Mouse (Mus musculus) cerebellum, postnatal 25 days (tissue): ENCODE measurements at regions not wholly inside any gene's neighbourhood (a gene's known extent, or its start where the extent isn't known, plus 50 kb on each side); places are given as distances from the start of the nearest gene placed in this dataset.

Experiments used
- DNase-seq, 2 experiments: peaks; one replicate each; pipeline ENCODE4 v3.0.0; 2021; ENCODE audit warnings: mixed read lengths in 2 of 2

DNA sequence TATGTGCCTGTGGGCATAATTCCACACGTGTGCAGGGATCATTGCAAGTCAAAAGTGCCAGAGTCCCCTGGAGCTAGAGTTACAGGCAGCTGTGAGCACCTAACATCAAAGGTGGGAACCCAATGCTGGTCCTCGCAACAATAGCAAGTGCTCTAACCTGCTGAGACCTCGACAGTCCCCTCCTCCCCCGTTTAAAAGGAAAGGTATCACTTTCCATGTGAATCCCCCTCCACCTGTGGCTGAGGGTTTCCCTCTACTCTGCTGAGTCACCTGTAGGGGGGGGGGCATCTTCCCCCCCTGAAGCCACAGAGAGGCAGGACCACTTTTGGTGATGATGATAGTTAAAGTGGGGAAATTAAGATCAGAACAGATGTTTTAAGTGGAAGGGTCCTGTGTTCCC is 133.4 kb upstream of the Foxn2 start:
- no peak for DNase-seq

DNA sequence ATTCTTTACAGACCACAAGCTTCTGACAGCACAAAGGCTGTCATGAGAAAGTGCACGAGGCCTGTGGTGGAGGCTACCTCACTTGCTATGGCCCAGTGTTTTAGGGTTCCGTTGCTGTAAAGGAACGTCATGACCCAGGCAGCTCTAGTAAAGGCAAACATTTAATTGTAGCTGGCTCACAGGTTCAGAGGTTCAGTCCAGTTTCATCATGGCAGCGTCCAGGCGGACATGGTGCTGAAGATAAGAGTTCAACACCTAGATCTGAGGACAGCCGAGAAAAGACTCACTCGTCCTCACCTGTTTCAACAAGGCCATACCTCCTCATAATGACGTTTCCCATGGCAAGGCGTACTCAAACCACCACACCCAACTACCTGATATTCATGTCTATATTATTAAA is 132.7 kb upstream of the Foxn2 start:
- no peak for DNase-seq

- peak in 1 of 2 experiments; percentile 44 for DNase-seq
Measured at GRCm38 (mm10) chr17:88312876-88313275, 127.6 kb upstream of the Foxn2 start.

- DNase-seq, result peak; percentile 40 to 47
Measured at GRCm38 (mm10) chr17:88316213-88316967, 124.1 kb upstream of the Foxn2 start.

DNA sequence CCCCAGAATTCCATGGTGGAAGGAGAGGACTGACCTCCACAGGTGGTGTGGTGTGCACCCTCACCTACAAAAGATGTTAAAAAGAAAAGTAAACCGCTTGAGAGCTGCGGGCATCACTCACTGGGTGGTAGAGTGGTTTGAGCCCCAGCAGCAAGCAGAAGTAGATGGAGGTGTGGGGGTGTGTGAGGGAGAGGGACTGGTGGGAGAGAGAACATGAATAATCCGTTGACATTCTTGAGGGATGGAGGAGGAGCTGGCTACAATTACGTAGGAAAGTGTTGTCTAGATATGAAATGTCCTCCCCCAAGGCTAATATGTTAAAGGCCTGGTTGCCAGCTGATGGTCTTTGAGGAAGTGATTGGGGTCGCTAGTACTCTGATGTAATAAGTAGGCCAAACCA is 123.2 kb upstream of the Foxn2 start:
- no peak for DNase-seq

DNA sequence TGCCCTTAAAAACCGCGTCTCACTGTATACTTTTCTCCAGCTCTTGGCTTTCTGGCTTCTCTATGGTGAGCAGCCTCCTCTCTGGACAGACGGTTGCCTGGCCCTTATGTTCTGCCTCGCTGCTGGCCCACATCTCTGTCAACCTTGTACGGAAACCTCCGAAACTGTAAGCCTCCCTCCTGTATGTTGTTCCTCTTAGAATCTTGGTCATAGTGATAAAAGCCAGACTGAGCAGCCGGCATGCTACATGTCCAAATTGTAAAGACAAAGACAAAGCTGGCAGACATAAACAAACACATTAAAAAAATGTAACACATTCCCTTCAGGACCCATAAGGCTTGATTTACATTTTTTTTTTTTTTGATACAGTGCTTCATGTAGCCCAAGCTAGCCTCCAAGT is 122.7 kb upstream of the Foxn2 start:
- no peak for DNase-seq

- no peak for DNase-seq
Measured at GRCm38 (mm10) chr17:88318207-88318791, 122.2 kb upstream of the Foxn2 start.

DNA sequence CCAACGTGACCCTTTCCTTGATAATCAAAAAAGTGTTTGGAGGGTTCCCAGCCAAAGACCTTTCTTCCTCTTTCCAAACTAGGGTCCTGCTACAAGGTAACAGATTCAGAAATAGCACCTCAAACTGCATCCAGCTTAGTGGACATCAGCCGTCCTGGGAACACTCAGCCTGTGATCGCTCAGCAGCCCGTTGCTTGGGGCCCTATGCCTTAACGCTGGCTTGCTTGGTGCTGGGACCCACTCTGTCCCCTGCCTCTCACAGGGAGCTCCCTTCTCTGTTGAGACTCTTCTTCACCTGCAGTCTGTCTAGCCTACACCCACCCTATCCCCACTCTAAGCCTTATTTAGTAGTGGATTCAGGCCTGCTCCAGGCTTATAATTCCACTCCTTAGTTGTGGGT is 121.6 kb upstream of the Foxn2 start:
- DNase-seq, result no peak

GRCm38 (mm10) chr17:88320686-88321085 is 119.8 kb upstream of the Foxn2 start:
- peak; percentile 44 to 57 for DNase-seq

DNA sequence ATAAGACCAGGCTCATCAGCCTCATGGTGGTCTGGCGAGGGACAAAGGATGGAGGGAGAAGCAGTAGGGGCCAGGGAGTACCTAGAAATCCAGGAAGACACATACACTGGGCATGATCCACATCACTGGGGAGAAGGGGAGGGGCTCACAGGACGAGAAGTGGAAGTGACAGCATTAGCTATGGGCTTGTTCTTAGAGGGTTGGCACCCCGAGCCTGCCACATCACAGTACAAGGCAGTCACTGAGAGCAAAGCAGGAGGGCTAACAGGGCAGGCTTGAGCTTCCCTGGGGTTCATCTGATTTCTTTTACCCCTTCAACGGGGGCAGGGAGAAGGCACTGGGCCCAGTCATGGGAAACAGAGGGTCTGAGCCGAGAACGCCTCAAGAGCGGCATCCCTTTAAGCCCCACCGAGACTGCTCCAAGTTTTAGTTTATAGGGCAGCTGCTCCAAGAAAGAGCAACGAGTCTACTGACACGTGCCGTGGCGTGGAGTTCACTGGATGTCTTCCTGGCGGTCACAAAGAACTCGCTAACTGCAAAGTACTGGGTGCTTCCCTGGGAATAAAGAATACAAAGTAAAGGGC is 115.1 kb upstream of the Foxn2 start:
- no peak for DNase-seq

- no peak for DNase-seq
Measured at GRCm38 (mm10) chr17:88325910-88326739, 114.4 kb upstream of the Foxn2 start.

DNA sequence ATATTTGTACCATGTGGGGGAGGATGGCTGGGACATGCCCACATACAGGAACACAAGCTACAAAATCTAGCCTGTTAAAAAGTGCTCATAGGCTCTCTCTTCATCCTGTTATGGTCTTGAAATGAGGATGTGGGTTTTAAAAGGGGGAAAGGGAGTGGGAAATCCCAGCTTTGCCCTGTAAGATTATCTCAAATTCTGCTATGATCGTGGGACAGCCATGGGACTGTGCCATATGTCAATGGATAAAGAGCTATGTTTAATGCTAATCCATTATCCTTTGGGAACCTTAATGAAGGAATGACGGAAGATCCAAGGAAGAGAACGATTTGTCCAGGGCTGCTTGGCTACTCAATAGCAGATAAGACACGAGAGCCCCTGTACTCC is 113.8 kb upstream of the Foxn2 start:
- no peak for DNase-seq

DNA sequence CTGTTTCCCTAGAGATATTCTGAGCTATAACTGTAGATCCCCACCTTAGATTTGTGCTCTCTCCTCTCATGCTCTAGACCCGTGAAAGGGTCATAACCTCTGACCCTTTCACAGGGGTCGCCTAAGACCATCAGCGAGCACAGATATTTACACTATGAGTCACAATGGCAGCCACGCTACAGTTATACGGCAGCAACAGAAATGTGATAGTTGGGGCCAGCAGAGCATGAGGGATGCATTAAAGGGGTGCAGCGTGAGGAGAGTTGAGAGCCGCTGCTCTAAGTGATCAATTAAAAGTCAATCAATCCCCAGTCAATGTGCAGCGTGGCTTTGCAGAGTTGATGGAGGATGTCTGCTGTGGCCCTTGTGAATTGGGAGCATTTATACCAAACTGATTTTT is 112.7 kb upstream of the Foxn2 start:
- DNase-seq, result no peak

- DNase-seq, result no peak
Measured at GRCm38 (mm10) chr17:88328807-88329206, 111.7 kb upstream of the Foxn2 start.

DNA sequence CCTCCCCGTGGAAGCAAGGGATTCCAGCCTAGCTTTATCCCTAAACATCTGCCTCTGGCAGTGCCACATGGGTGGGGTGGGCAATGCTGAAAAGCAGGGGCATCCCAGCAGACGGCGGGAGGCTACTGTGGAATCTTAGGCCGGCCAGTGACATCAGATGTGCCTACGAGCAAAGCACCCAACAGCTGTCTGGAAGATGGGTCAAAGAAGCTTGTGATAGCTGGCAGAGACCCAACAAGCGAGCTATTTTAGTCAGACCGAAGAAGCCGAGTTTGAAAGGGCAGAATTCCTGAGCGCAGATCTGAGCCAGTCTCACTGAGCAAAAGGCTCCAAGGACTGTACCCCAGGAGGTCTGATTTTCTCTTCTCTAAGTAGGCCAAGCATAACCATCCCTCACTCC is 110.8 kb upstream of the Foxn2 start:
- DNase-seq, result peak; percentile 64 to 73

DNA sequence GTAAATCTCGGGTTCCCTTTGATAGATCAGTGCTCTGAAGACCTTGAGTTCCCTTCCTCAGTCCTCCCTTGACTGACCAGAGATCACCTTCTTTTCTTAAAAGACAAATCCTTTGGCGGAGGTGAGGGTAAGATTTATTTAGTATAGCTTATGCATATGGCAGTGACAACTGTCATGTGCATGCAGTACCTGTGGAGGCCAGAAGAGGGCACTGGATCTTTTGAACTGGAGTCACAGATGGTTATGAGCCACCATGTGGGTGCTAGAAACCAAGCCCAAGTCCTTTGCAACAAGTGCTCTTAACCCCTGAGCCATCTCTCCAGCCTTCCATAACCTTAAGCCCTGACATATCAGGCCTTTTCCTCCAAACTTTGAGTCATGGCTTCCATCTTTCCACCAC is 110.4 kb upstream of the Foxn2 start:
- DNase-seq, result peak in 1 of 2 experiments; percentile 55

DNA sequence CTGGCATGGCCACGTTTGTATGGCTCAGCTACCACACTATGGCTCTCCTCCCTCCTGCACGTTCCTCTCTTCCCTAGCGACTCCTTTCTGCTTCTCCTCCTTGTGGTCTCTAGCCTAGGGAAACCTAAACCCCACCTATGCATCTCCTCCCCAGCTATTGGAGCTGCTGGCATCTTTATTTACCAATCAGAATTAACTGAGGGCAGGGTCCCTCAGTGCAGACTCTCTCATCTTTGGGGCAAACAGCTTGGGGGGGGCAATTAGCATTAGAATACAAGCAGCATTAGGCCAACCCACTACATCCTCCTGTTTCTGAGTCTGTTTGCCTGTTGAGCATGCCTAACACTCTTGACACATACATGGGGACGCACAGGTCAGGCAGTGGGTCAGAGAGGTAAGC is 106.7 kb upstream of the Foxn2 start:
- DNase-seq, result no peak

DNA sequence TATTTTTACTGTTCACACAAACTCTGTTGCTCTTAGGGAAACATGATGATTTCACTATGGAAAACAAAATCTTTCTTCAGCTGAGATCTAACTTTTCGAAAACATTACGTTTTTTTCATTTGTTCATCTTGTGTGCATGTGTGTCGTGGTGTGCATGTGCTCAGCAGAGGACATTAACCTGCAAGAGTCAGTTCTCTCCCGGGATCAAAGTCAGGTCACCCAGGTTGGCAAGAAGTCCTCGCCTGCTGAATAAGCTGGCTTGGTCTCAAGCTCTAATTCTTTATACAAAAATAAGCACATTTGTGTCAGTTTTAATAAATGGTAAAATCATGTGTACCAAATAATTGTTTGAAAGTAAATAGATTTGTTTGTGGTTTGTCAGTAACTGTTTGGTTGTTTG is 105.2 kb upstream of the Foxn2 start:
- peak in 1 of 2 experiments; percentile 10 for DNase-seq

GRCm38 (mm10) chr17:88336140-88336769 is 104.3 kb upstream of the Foxn2 start:
- peak; percentile 72 to 73 for DNase-seq

- peak in 1 of 2 experiments; percentile 2 for DNase-seq
Measured at GRCm38 (mm10) chr17:88337649-88338404, 102.7 kb upstream of the Foxn2 start.

GRCm38 (mm10) chr17:88341141-88341540 is 99.4 kb upstream of the Foxn2 start:
- DNase-seq, result peak; percentile 59 to 60

DNA sequence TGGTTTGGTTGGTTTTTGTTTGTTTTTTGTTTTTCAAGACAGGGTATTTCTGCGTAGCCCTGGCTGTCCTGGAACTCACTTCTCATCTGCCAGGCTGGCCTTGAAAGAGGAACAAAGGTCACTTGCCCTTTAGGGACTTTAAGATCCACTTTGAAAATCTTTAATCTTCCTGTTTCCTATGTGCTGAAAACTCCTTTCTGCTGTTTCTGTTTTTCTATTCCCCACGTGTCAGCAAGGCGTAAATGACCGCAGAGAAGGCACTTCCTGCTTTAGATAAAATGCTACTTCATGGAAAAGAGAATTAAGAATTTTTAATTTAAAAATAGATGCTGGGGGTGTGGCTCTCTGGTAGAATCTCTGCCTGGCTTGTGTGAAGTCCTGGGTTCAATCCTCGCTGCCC is 98.9 kb upstream of the Foxn2 start:
- no peak for DNase-seq
